Mouse (Mus musculus): Measurements from ENCODE around the gene Foxn3.

DNA sequence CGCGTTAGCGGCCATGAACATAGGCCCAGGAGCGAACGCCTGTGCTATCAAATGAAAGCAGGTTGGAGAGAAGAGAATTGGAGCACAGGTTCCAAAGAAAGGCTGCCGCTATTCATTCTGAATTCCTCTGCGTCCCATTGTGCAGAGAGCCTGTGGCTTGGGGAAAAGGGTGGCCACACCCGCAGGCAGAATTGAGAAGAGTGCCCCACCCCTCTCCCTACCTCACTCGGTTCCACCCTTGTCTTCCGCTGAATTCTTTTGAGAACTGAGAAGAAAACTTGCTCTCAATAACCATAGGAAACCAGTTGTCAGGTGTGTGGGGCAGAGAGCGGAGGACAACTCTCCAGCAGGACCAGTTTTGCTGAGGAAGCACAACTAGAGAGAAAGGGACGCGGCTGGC is 10.9 kb upstream of the Foxn3 start:
- TF ChIP-seq POLR2A (IDR thresholded peaks at IDR 0.05; ENCODE audit: control insufficient read depth, extremely low read depth, insufficient read depth, low read length, poor library complexity): no peak
- TF ChIP-seq CTCF (IDR thresholded peaks at IDR 0.05; ENCODE audit: borderline replicate concordance, control insufficient read depth, extremely low read depth, insufficient read depth, low read length, poor library complexity): no peak

Data from thymus, adult 2 months (tissue).